Comparison of ENCODE assay signal across 8 mouse cellular contexts in the genomic region with DNA sequence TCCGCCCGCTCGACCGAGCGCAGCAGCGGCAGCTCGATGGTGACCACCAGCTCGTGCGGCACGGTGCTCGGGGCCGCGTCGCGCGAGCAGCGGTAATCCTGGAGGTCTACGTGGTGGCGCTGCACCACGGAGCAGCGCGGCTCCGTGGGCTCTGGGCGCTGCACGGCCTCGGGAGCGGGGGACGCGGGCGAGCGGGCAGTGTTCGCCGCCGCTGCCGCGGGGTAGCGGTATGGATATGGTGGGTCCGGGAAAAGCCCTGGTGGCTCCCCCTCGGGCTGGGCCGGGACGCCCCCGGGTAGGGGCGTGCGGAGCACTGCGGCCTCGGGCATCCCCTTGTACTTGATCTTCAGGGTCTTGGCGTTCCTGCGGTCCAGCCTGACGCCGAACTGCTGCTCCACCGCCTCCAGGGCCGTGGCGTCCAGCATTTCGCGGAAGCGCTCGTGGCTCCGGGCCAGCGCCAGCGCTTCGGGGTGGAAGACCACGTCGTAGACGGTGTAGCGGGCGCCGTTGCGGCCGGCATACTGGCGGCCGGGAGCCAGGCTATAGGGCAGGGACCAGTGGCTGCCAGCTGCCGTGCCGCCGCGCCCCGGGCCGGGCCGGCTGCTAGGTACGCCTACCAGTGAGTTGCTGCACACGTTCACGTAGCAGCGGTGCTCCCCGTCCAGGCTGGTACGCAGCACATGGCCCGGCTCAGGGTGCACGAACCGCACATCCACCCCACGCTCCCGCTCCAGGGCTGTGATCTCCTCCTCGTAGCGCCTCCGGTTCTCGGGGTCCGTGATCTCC. TPM values are rescaled to one million over a fixed set of nuclear protein-coding genes. Genes with fewer than 3 reads are reported as not detected.
DNase-seq lines count a peak whose midpoint lies in the region; ATAC-seq and TF ChIP-seq lines count a peak whose summit lies in the region.

No protein-coding gene starts in this region.

- no peak; the same call in 1 of the 2 replicates for TF ChIP-seq CTCF in layer of hippocampus, adult 2 months (conservative IDR thresholded peaks at IDR 0.05)

- no peaks in the 10 kb centered on the region for H3K27me3 ChIP-seq in hindbrain, embryonic 16.5 days (replicated peaks; ENCODE audit: control insufficient read depth, insufficient read depth, low read length)
- no peaks in the 10 kb centered on the region for H3K27me3 ChIP-seq in limb, embryonic 11.5 days (ENCODE audit: control insufficient read depth, insufficient read depth, low read length)
- H3K27me3 ChIP-seq in midbrain, embryonic 10.5 days (ENCODE audit: low read depth, poor library complexity, severe bottlenecking) = no peaks in the 10 kb centered on the region

- peak overlapping the region; percentile 90 for H3K9ac ChIP-seq in hindbrain, embryonic 16.5 days (ENCODE audit: low read depth, low read length)
- peak overlapping the region; percentile 90 for H3K9ac ChIP-seq in limb, embryonic 11.5 days (ENCODE audit: low read length)

- peak overlapping the region; percentile 95 for H3K27ac ChIP-seq in layer of hippocampus, adult 2 months
- H3K27ac ChIP-seq in hindbrain, embryonic 16.5 days (ENCODE audit: low read depth, low read length) = peak overlapping the region; percentile 93
- H3K27ac ChIP-seq in limb, embryonic 11.5 days (replicated peaks; ENCODE audit: low read depth, low read length) = peak overlapping the region; percentile 78
- H3K27ac ChIP-seq in midbrain, embryonic 10.5 days (replicated peaks) = peak overlapping the region; percentile 92

- WGBS in hindbrain, embryonic 16.5 days = under 1% methylated on average over 91 of the region's 94 CpGs
- 1% methylated on average over 91 of the region's 94 CpGs for WGBS in limb, embryonic 11.5 days
- WGBS in midbrain, embryonic 10.5 days = under 1% methylated on average over 94 of the region's 94 CpGs

- no peaks in the 10 kb centered on the region for H3K9me3 ChIP-seq in hindbrain, embryonic 16.5 days (ENCODE audit: control insufficient read depth, low read length)
- no peaks in the 10 kb centered on the region for H3K9me3 ChIP-seq in limb, embryonic 11.5 days (ENCODE audit: control insufficient read depth, low read length)
- no peaks in the 10 kb centered on the region for H3K9me3 ChIP-seq in midbrain, embryonic 10.5 days (replicated peaks)

- peaks cover 22% of the 10 kb centered on the region for H3K4me1 ChIP-seq in hindbrain, embryonic 16.5 days (ENCODE audit: control insufficient read depth, insufficient read depth, low read depth, low read length)
- H3K4me1 ChIP-seq in limb, embryonic 11.5 days (ENCODE audit: control insufficient read depth, insufficient read depth, low read length) = peaks cover 4% of the 10 kb centered on the region; the same call in 1 of the 2 replicates
- H3K4me1 ChIP-seq in midbrain, embryonic 10.5 days = peaks cover 31% of the 10 kb centered on the region

- peak in 1 of 2 experiments; percentile 22 for DNase-seq in layer of hippocampus, adult 2 months (ENCODE audit: low spot score in 2 of 2)
- DNase-seq in layer of hippocampus, adult 8-10 months (ENCODE audit: low spot score in 2 of 2) = no peak
- peak; percentile 71 to 77 for DNase-seq in cerebellum, postnatal 14 days
- peak; percentile 72 for DNase-seq in gastrocnemius, postnatal 10 days
- peak; percentile 64 for DNase-seq in limb, embryonic 11.5 days (ENCODE audit: low spot score)
- DNase-seq in midbrain, embryonic 10.5 days (ENCODE audit: low spot score) = peak; percentile 69
- DNase-seq in right cerebral cortex, postnatal 36 days (ENCODE audit: low spot score in 2 of 2) = peak; percentile 11 to 22

- ATAC-seq in hindbrain, embryonic 16.5 days = peak; percentile 80
- ATAC-seq in limb, embryonic 11.5 days (ENCODE audit: insufficient number of reproducible peaks, low FRiP score, low TSS enrichment, low read depth) = peak; percentile 78

- peak overlapping the region; percentile 100 for H3K4me3 ChIP-seq in layer of hippocampus, adult 2 months
- H3K4me3 ChIP-seq in hindbrain, embryonic 16.5 days (ENCODE audit: low read length) = peak overlapping the region; percentile 99
- peak overlapping the region; percentile 98 for H3K4me3 ChIP-seq in limb, embryonic 11.5 days (ENCODE audit: low read depth, low read length)
- peak overlapping the region; percentile 96 for H3K4me3 ChIP-seq in midbrain, embryonic 10.5 days

- H3K4me2 ChIP-seq in hindbrain, embryonic 16.5 days (ENCODE audit: low read length) = peak overlapping the region; percentile 92
- peak overlapping the region; percentile 94 for H3K4me2 ChIP-seq in limb, embryonic 11.5 days (ENCODE audit: low read depth, severe bottlenecking)

- 0 out of 2 replicates have a peak, but pooled peaks cover 4% of the 10 kb centered on the region for H3K36me3 ChIP-seq in hindbrain, embryonic 16.5 days (ENCODE audit: control insufficient read depth, insufficient read depth, low read length)
- peaks cover 5% of the 10 kb centered on the region; the same call in 1 of the 2 replicates for H3K36me3 ChIP-seq in limb, embryonic 11.5 days (ENCODE audit: control insufficient read depth, insufficient read depth, low read length)
- H3K36me3 ChIP-seq in midbrain, embryonic 10.5 days = peaks cover 50% of the 10 kb centered on the region

RNA-seq across cellular contexts. Expression of a gene that starts 0.7 kb away (rescaled TPM):
- total RNA-seq in layer of hippocampus, adult 2 months (2021) = 1 to 10 TPM; 1.9 TPM
- total RNA-seq in layer of hippocampus, adult 8-10 months (2022) = 1 to 10 TPM; 1.0 to 1.9 (median 1.4) TPM
- total RNA-seq in gastrocnemius, postnatal 10 days (2021) = under 1 TPM; 0.61 to 0.70 TPM
- polyA plus RNA-seq in hindbrain, embryonic 16.5 days (2015; fragmentation: Nextera tagmentation; extraction: Ambion mirVana) = 6.8 and 7.1 TPM in 2 replicates
- 15.0 and 16.2 TPM in 2 replicates for polyA plus RNA-seq in limb, embryonic 11.5 days (2014; fragmentation: Nextera tagmentation; extraction: Ambion mirVana)
- 17.0 TPM in 2 replicates for polyA plus RNA-seq in midbrain, embryonic 10.5 days (2016; fragmentation: Nextera tagmentation; extraction: Ambion mirVana)

RNA-seq across cellular contexts. Expression of a gene that starts 0.7 kb away (rescaled TPM):
- 1 to 10 TPM; 3.8 to 4.1 TPM for total RNA-seq in layer of hippocampus, adult 2 months (2021)
- total RNA-seq in layer of hippocampus, adult 8-10 months (2022) = 1 to 10 TPM; 6.2 to 8.3 (median 7.0) TPM
- 1 to 10 TPM; 2.7 to 3.4 TPM for total RNA-seq in gastrocnemius, postnatal 10 days (2021)
- polyA plus RNA-seq in hindbrain, embryonic 16.5 days (2015; fragmentation: Nextera tagmentation; extraction: Ambion mirVana) = 13.6 and 15.3 TPM in 2 replicates
- 41.6 and 45.6 TPM in 2 replicates for polyA plus RNA-seq in limb, embryonic 11.5 days (2014; fragmentation: Nextera tagmentation; extraction: Ambion mirVana)
- 49.8 and 57.0 TPM in 2 replicates for polyA plus RNA-seq in midbrain, embryonic 10.5 days (2016; fragmentation: Nextera tagmentation; extraction: Ambion mirVana)

RNA-seq across cellular contexts. Expression of a gene that starts 6.5 kb away (rescaled TPM):
- total RNA-seq in layer of hippocampus, adult 2 months (2021) = 1 to 10 TPM; 3.5 to 5.1 TPM
- total RNA-seq in layer of hippocampus, adult 8-10 months (2022) = 1 to 10 TPM; 2.5 to 5.0 (median 3.8) TPM
- 1 to 10 TPM; 2.7 to 3.6 TPM for total RNA-seq in gastrocnemius, postnatal 10 days (2021)
- 10.8 and 11.6 TPM in 2 replicates for polyA plus RNA-seq in hindbrain, embryonic 16.5 days (2015; fragmentation: Nextera tagmentation; extraction: Ambion mirVana)
- 41.3 and 43.5 TPM in 2 replicates for polyA plus RNA-seq in limb, embryonic 11.5 days (2014; fragmentation: Nextera tagmentation; extraction: Ambion mirVana)
- 43.8 and 51.4 TPM in 2 replicates for polyA plus RNA-seq in midbrain, embryonic 10.5 days (2016; fragmentation: Nextera tagmentation; extraction: Ambion mirVana)

RNA-seq across cellular contexts. Expression of a gene that starts 13.6 kb away (rescaled TPM):
- 10 to 100 TPM; 25.6 to 28.2 TPM for total RNA-seq in layer of hippocampus, adult 2 months (2021)
- 10 to 100 TPM; 26.7 to 28.9 (median 27.3) TPM for total RNA-seq in layer of hippocampus, adult 8-10 months (2022)
- 10 to 100 TPM; 16.9 to 21.3 TPM for total RNA-seq in gastrocnemius, postnatal 10 days (2021)
- 31.4 and 35.8 TPM in 2 replicates for polyA plus RNA-seq in hindbrain, embryonic 16.5 days (2015; fragmentation: Nextera tagmentation; extraction: Ambion mirVana)
- polyA plus RNA-seq in limb, embryonic 11.5 days (2014; fragmentation: Nextera tagmentation; extraction: Ambion mirVana) = 32.3 and 33.6 TPM in 2 replicates
- polyA plus RNA-seq in midbrain, embryonic 10.5 days (2016; fragmentation: Nextera tagmentation; extraction: Ambion mirVana) = 32.6 and 34.3 TPM in 2 replicates

RNA-seq across cellular contexts. Expression of a gene that starts 13.7 kb away (rescaled TPM):
- 100 to 1,000 TPM; 184 to 187 TPM for total RNA-seq in layer of hippocampus, adult 2 months (2021)
- 100 to 1,000 TPM; 153 to 207 (median 179) TPM for total RNA-seq in layer of hippocampus, adult 8-10 months (2022)
- total RNA-seq in gastrocnemius, postnatal 10 days (2021) = 100 to 1,000 TPM; 336 to 338 TPM
- 296 and 328 TPM in 2 replicates for polyA plus RNA-seq in hindbrain, embryonic 16.5 days (2015; fragmentation: Nextera tagmentation; extraction: Ambion mirVana)
- polyA plus RNA-seq in limb, embryonic 11.5 days (2014; fragmentation: Nextera tagmentation; extraction: Ambion mirVana) = 561 and 598 TPM in 2 replicates
- polyA plus RNA-seq in midbrain, embryonic 10.5 days (2016; fragmentation: Nextera tagmentation; extraction: Ambion mirVana) = 467 and 542 TPM in 2 replicates

Comparison
In these comparisons a context has a peak if more than half of its experiments do, and no peak if none do; other contexts are left out.
1. DNase-seq: peak in cerebellum, postnatal 14 days (2 of 2), gastrocnemius, postnatal 10 days (single experiment), limb, embryonic 11.5 days (single experiment), midbrain, embryonic 10.5 days (single experiment) and right cerebral cortex, postnatal 36 days (2 of 2); none in layer of hippocampus, adult 8-10 months (0 of 2).
2. Peak in every context shown above with its lines, with median percentiles within 50 percentile points of each other: H3K27ac ChIP-seq and H3K4me3 ChIP-seq.